Mouse (Mus musculus): ENCODE data around the gene Ankrd40. TPM values are rescaled to one million over a fixed set of nuclear protein-coding genes. Genes with fewer than 3 reads are reported as not detected.
A peak's percentile ranks its signal among the peaks of the same experiment; 100 is the strongest.

Ankrd40 gene
- total and polyA plus RNA-seq, 2 experiments from 2014 or later: 53.7 to 181 TPM

- Histone ChIP-seq H3K9ac (replicated peaks; ENCODE audit: low read depth, low read length) (no peak overlapping the region), H3K27me3 (ENCODE audit: control insufficient read depth, insufficient read depth, low read length) (no peaks in the 10 kb centered on the region), H3K4me1 (ENCODE audit: control insufficient read depth, insufficient read depth) (peaks cover 5% of the 10 kb centered on the region; the same call in 1 of the 2 replicates), H3K9me3 (replicated peaks; ENCODE audit: control insufficient read depth, low read length) (no peaks in the 10 kb centered on the region), H3K27ac (ENCODE audit: low read depth) (no peak overlapping the region), H3K36me3 (replicated peaks; ENCODE audit: control insufficient read depth, insufficient read depth, low read length) (no peaks in the 10 kb centered on the region), H3K4me3 (ENCODE audit: low read depth, low read length) (no peak overlapping the region), H3K4me2 (ENCODE audit: low read depth, low read length) (no peak overlapping the region)
- no peak for ATAC-seq (ENCODE audit: insufficient read depth, low read depth)
- WGBS: 83% methylated on average over 7 of the region's 7 CpGs
- DNase-seq (ENCODE audit: low spot score): no peak
- TF ChIP-seq CTCF (IDR thresholded peaks at IDR 0.05; ENCODE audit: low read depth): no peak
- no peak for TF ChIP-seq EP300 (IDR thresholded peaks at IDR 0.05; ENCODE audit: low read depth)
Measured at GRCm38 (mm10) chr11:94347063-94347575, 19.3 kb downstream of the Ankrd40 start.

GRCm38 (mm10) chr11:94349839-94350238 lies 22.0 kb downstream of the Ankrd40 start:
- ATAC-seq (ENCODE audit: insufficient read depth, low read depth) (no peak), DNase-seq (ENCODE audit: low spot score) (no peak)
- Histone ChIP-seq H3K4me1 (ENCODE audit: control insufficient read depth, insufficient read depth) (no peaks in the 10 kb centered on the region), H3K27ac (ENCODE audit: low read depth) (no peak overlapping the region), H3K36me3 (replicated peaks; ENCODE audit: control insufficient read depth, insufficient read depth, low read length) (no peaks in the 10 kb centered on the region), H3K9me3 (replicated peaks; ENCODE audit: control insufficient read depth, low read length) (no peaks in the 10 kb centered on the region), H3K4me3 (ENCODE audit: low read depth, low read length) (no peak overlapping the region), H3K27me3 (ENCODE audit: control insufficient read depth, insufficient read depth, low read length) (no peaks in the 10 kb centered on the region), H3K9ac (replicated peaks; ENCODE audit: low read depth, low read length) (no peak overlapping the region), H3K4me2 (ENCODE audit: low read depth, low read length) (no peak overlapping the region)
- 83% methylated on average over 2 of the region's 2 CpGs for WGBS
- TF ChIP-seq CTCF (IDR thresholded peaks at IDR 0.05; ENCODE audit: low read depth) (peak; percentile 21), EP300 (IDR thresholded peaks at IDR 0.05; ENCODE audit: low read depth) (no peak)

- TF ChIP-seq CTCF (IDR thresholded peaks at IDR 0.05; ENCODE audit: low read depth) (no peak), EP300 (IDR thresholded peaks at IDR 0.05; ENCODE audit: low read depth) (no peak)
- H3K9me3 ChIP-seq (replicated peaks; ENCODE audit: control insufficient read depth, low read length): no peaks in the 10 kb centered on the region
- ATAC-seq (ENCODE audit: insufficient read depth, low read depth) (no peak), DNase-seq (ENCODE audit: low spot score) (no peak)
- 26% methylated on average over 1 of the region's 1 CpGs for WGBS
- no peaks in the 10 kb centered on the region for H3K4me1 ChIP-seq (ENCODE audit: control insufficient read depth, insufficient read depth)
- H3K4me2 ChIP-seq (ENCODE audit: low read depth, low read length): no peak overlapping the region
- no peak overlapping the region for H3K27ac ChIP-seq (ENCODE audit: low read depth)
- no peaks in the 10 kb centered on the region for H3K36me3 ChIP-seq (replicated peaks; ENCODE audit: control insufficient read depth, insufficient read depth, low read length)
- H3K9ac ChIP-seq (replicated peaks; ENCODE audit: low read depth, low read length): no peak overlapping the region
- H3K4me3 ChIP-seq (ENCODE audit: low read depth, low read length): no peak overlapping the region
- no peaks in the 10 kb centered on the region for H3K27me3 ChIP-seq (ENCODE audit: control insufficient read depth, insufficient read depth, low read length)
Measured at GRCm38 (mm10) chr11:94350337-94350736, 22.5 kb downstream of the Ankrd40 start.

GRCm38 (mm10) chr11:94351094-94351493 lies 23.3 kb downstream of the Ankrd40 start:
- Histone ChIP-seq H3K27me3 (ENCODE audit: control insufficient read depth, insufficient read depth, low read length) (no peaks in the 10 kb centered on the region), H3K36me3 (replicated peaks; ENCODE audit: control insufficient read depth, insufficient read depth, low read length) (no peaks in the 10 kb centered on the region), H3K4me1 (ENCODE audit: control insufficient read depth, insufficient read depth) (no peaks in the 10 kb centered on the region), H3K27ac (ENCODE audit: low read depth) (no peak overlapping the region), H3K9ac (replicated peaks; ENCODE audit: low read depth, low read length) (no peak overlapping the region), H3K9me3 (replicated peaks; ENCODE audit: control insufficient read depth, low read length) (no peaks in the 10 kb centered on the region), H3K4me3 (ENCODE audit: low read depth, low read length) (no peak overlapping the region), H3K4me2 (ENCODE audit: low read depth, low read length) (no peak overlapping the region)
- 31% methylated on average over 3 of the region's 3 CpGs for WGBS
- no peak for ATAC-seq (ENCODE audit: insufficient read depth, low read depth)
- no peak for DNase-seq (ENCODE audit: low spot score)
- TF ChIP-seq EP300 (IDR thresholded peaks at IDR 0.05; ENCODE audit: low read depth): no peak
- no peak for TF ChIP-seq CTCF (IDR thresholded peaks at IDR 0.05; ENCODE audit: low read depth)

DNA sequence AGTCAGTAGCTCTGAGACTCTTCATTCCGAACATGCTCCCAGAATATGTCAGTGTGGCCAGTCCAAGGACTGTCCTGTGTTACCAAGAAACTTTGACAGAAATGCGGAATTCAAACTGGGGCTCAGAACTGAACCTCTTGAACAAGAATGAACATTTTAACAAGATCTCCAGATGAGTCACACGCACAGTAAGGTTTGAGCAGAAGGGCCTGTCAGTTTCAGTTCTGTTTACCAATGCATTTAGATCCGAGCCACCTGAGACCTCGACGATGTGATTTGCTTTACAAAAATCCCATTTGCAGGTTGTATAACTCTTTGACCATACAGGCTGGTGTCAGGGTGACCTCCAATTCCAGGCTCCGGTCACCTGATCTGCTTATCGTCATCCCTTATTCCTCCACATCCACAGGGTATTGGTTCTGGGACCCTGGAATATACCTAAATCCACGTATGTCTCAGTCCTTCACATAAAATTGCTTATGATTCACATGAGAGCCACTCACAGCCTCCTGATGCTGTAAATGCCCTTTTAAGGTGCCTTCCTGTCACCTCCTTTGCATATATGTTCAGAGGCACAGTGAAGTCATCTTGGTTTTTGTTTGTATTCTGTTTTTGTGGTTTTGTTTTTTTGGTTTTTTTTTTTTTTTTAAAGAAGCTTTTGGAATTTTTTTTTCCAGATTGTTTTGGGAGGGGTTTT lies 27.9 kb downstream of the Ankrd40 start:
- H3K27me3 ChIP-seq (ENCODE audit: control insufficient read depth, insufficient read depth, low read length): no peaks in the 10 kb centered on the region
- DNase-seq (ENCODE audit: low spot score) (no peak), ATAC-seq (ENCODE audit: insufficient read depth, low read depth) (no peak)
- WGBS: 76% methylated on average over 9 of the region's 9 CpGs
- H3K4me3 ChIP-seq (ENCODE audit: low read depth, low read length): no peak overlapping the region
- no peaks in the 10 kb centered on the region for H3K4me1 ChIP-seq (ENCODE audit: control insufficient read depth, insufficient read depth)
- no peak overlapping the region for H3K27ac ChIP-seq (ENCODE audit: low read depth)
- H3K9me3 ChIP-seq (replicated peaks; ENCODE audit: control insufficient read depth, low read length): no peaks in the 10 kb centered on the region
- no peaks in the 10 kb centered on the region for H3K36me3 ChIP-seq (replicated peaks; ENCODE audit: control insufficient read depth, insufficient read depth, low read length)
- no peak for TF ChIP-seq EP300 (IDR thresholded peaks at IDR 0.05; ENCODE audit: low read depth)
- no peak for TF ChIP-seq CTCF (IDR thresholded peaks at IDR 0.05; ENCODE audit: low read depth)
- no peak overlapping the region for H3K4me2 ChIP-seq (ENCODE audit: low read depth, low read length)
- no peak overlapping the region for H3K9ac ChIP-seq (replicated peaks; ENCODE audit: low read depth, low read length)

DNA sequence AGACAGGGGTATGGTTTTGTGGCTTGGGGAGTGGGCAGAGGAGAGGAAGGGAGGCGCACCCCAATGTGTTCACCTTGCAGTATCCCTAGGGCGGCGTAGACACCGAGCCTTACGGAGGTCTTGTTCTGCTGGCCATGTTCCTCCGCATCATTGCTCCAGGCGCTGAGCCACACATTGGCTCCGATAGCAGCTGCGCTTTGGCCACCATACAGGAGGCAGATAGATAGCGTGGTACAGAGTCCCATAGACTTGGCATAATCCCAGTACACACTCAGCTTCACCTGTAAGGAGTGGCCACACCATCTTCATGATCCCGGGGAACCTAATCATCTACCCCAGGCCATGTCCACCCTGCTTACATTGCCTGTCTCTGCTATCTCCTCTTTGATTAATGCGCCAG lies 31.4 kb downstream of the Ankrd40 start:
- Histone ChIP-seq H3K9me3 (replicated peaks; ENCODE audit: control insufficient read depth, low read length) (no peaks in the 10 kb centered on the region), H3K4me1 (ENCODE audit: control insufficient read depth, insufficient read depth) (no peaks in the 10 kb centered on the region), H3K27me3 (ENCODE audit: control insufficient read depth, insufficient read depth, low read length) (no peaks in the 10 kb centered on the region), H3K4me3 (ENCODE audit: low read depth, low read length) (no peak overlapping the region), H3K9ac (replicated peaks; ENCODE audit: low read depth, low read length) (no peak overlapping the region), H3K36me3 (replicated peaks; ENCODE audit: control insufficient read depth, insufficient read depth, low read length) (no peaks in the 10 kb centered on the region), H3K4me2 (ENCODE audit: low read depth, low read length) (no peak overlapping the region), H3K27ac (ENCODE audit: low read depth) (no peak overlapping the region)
- ATAC-seq (ENCODE audit: insufficient read depth, low read depth): no peak
- no peak for TF ChIP-seq CTCF (IDR thresholded peaks at IDR 0.05; ENCODE audit: low read depth)
- no peak for TF ChIP-seq EP300 (IDR thresholded peaks at IDR 0.05; ENCODE audit: low read depth)
- DNase-seq (ENCODE audit: low spot score): no peak
- WGBS: 84% methylated on average over 12 of the region's 12 CpGs
